Mouse (Mus musculus) MEL (cell line): ENCODE results near the gene Gpr15. TPM values are rescaled to one million over a fixed set of nuclear protein-coding genes. Genes with fewer than 3 reads are reported as not detected.

Experiments
- DNase-seq: peaks from one replicate; pipeline ENCODE4 v3.0.0; 2011; ENCODE audit warnings: low read depth, low spot score
- H3K27ac ChIP-seq: 2 replicates; pipeline ENCODE4 v1.5.1; 2012; ENCODE audit warnings: low read depth, mild to moderate bottlenecking, control low read depth, low read length, moderate library complexity; ENCODE audit not compliant: control insufficient read depth
- H3K27me3 ChIP-seq, 2 experiments: fragments of 150-350 bp in 1 of 2; sonication (generic) in 1 of 2; 2 replicates each; pipeline ENCODE4 v1.6.1; 2012; ENCODE audit warnings: low read length in 2 of 2, mild to moderate bottlenecking in 2 of 2, improper control_type of control experiment in 1 of 2, moderate library complexity in 1 of 2; ENCODE audit not compliant: insufficient read depth in 2 of 2, control insufficient read depth in 1 of 2
- H3K36me3 ChIP-seq, 2 experiments: 2 replicates each; pipeline ENCODE4 v1.6.1; 2012 to 2014; ENCODE audit warnings: low read length in 2 of 2, improper control_type of control experiment in 1 of 2, inconsistent platforms in 1 of 2, mild to moderate bottlenecking in 1 of 2; ENCODE audit not compliant: insufficient read depth in 2 of 2, control insufficient read depth in 1 of 2
- H3K4me1 ChIP-seq, 2 experiments: fragments of 150-350 bp in 1 of 2; sonication (generic) in 1 of 2; 2 replicates each; pipeline ENCODE4 v1.6.1; 2012; ENCODE audit warnings: low read length in 2 of 2, improper control_type of control experiment in 1 of 2, mild to moderate bottlenecking in 1 of 2; ENCODE audit not compliant: insufficient read depth in 2 of 2, control insufficient read depth in 1 of 2
- H3K4me3 ChIP-seq, 2 experiments: fragments of 150-350 bp in 1 of 2; sonication (generic) in 1 of 2; 2 replicates each; pipeline ENCODE4 v1.5.1; 2012; ENCODE audit warnings: low read depth in 2 of 2, low read length in 2 of 2, mild to moderate bottlenecking in 2 of 2, moderate library complexity in 2 of 2, control low read depth in 1 of 2, improper control_type of control experiment in 1 of 2; ENCODE audit not compliant: control insufficient read depth in 1 of 2, insufficient read depth in 1 of 2
- H3K79me2 ChIP-seq: 2 replicates; pipeline ENCODE4 v1.6.1; 2012; ENCODE audit warnings: mild to moderate bottlenecking, low read length, moderate library complexity; ENCODE audit not compliant: control insufficient read depth, poor library complexity, insufficient read depth
- H3K9ac ChIP-seq: 2 replicates; pipeline ENCODE4 v1.6.1; 2012; ENCODE audit warnings: low read depth, mild to moderate bottlenecking, control low read depth, low read length, moderate library complexity; ENCODE audit not compliant: control insufficient read depth, poor library complexity, severe bottlenecking
- H3K9me3 ChIP-seq: fragments of 150-350 bp; sonication (generic); replicated peaks from 2 replicates; pipeline ENCODE4 v1.6.1; 2012; ENCODE audit warnings: mild to moderate bottlenecking, low read length, improper control_type of control experiment, moderate library complexity; ENCODE audit not compliant: insufficient read depth
- BHLHE40 ChIP-seq: IDR thresholded peaks from 2 replicates; pipeline ENCODE4 v1.6.1; 2012; ENCODE audit warnings: low read depth, mild to moderate bottlenecking, inconsistent platforms, low read length, improper control_type of control experiment, borderline replicate concordance
- CTCF ChIP-seq, 3 experiments: IDR thresholded peaks in 2 of 3; conservative IDR thresholded peaks in 1 of 3; 2 replicates each; pipeline ENCODE4 v1.5.1; 2011 to 2012; ENCODE audit warnings: low read length in 3 of 3, low read depth in 2 of 3, mild to moderate bottlenecking in 2 of 3, improper control_type of control experiment in 1 of 3, inconsistent platforms in 1 of 3, mixed read lengths in 1 of 3, moderate library complexity in 1 of 3; ENCODE audit not compliant: control insufficient read depth in 1 of 3, insufficient read depth in 1 of 3, poor library complexity in 1 of 3, severe bottlenecking in 1 of 3
- E2F4 ChIP-seq: IDR thresholded peaks from 2 replicates; pipeline ENCODE4 v1.6.1; 2011; ENCODE audit warnings: low read depth, low read length, improper control_type of control experiment, borderline replicate concordance
- ELF1 ChIP-seq: IDR thresholded peaks from 2 replicates; pipeline ENCODE4 v1.6.1; 2014; ENCODE audit warnings: low read depth, mild to moderate bottlenecking, inconsistent platforms, low read length, improper control_type of control experiment, moderate library complexity
- EP300 ChIP-seq, 2 experiments: IDR thresholded peaks; 2 replicates each; pipeline ENCODE4 v1.6.1; 2011; ENCODE audit warnings: improper control_type of control experiment in 2 of 2, low read length in 2 of 2, low read depth in 1 of 2, mild to moderate bottlenecking in 1 of 2
- ETS1 ChIP-seq: IDR thresholded peaks from 2 replicates; pipeline ENCODE4 v1.6.1; 2012; ENCODE audit warnings: low read depth, mild to moderate bottlenecking, inconsistent platforms, low read length, improper control_type of control experiment, moderate library complexity
- GABPA ChIP-seq: IDR thresholded peaks from 2 replicates; pipeline ENCODE4 v1.6.1; 2012; ENCODE audit warnings: low read depth, mild to moderate bottlenecking, inconsistent platforms, low read length, improper control_type of control experiment, moderate library complexity
- GATA1 ChIP-seq: IDR thresholded peaks from 2 replicates; pipeline ENCODE4 v1.6.1; 2011; ENCODE audit warnings: low read depth, low read length, improper control_type of control experiment
- HCFC1 ChIP-seq: IDR thresholded peaks from 2 replicates; pipeline ENCODE4 v1.6.1; 2012; ENCODE audit warnings: low read depth, mild to moderate bottlenecking, inconsistent platforms, low read length, improper control_type of control experiment, moderate library complexity
- JUND ChIP-seq: IDR thresholded peaks from 2 replicates; pipeline ENCODE4 v1.6.1; 2011; ENCODE audit warnings: low read depth, mild to moderate bottlenecking, improper control_type of control experiment, low read length
- KAT2A ChIP-seq: conservative IDR thresholded peaks from 2 replicates; pipeline ENCODE4 v1.6.1; 2012; ENCODE audit warnings: low read depth, low read length, improper control_type of control experiment, inconsistent platforms
- MAFK ChIP-seq: IDR thresholded peaks from 2 replicates; pipeline ENCODE4 v1.6.1; 2011; ENCODE audit warnings: low read depth, mild to moderate bottlenecking, low read length, improper control_type of control experiment, borderline replicate concordance
- MAZ ChIP-seq: IDR thresholded peaks from 2 replicates; pipeline ENCODE4 v1.6.1; 2012; ENCODE audit warnings: low read depth, mild to moderate bottlenecking, inconsistent platforms, low read length, improper control_type of control experiment
- MYC ChIP-seq: IDR thresholded peaks from 2 replicates; pipeline ENCODE4 v1.6.1; 2011; ENCODE audit warnings: low read depth, mild to moderate bottlenecking, low read length, improper control_type of control experiment, moderate library complexity
- NELFE ChIP-seq: IDR thresholded peaks from 2 replicates; pipeline ENCODE4 v1.6.1; 2011; ENCODE audit warnings: low read depth, low read length, improper control_type of control experiment
- NRF1 ChIP-seq: IDR thresholded peaks from 2 replicates; pipeline ENCODE4 v1.6.1; 2014; ENCODE audit warnings: low read depth, mild to moderate bottlenecking, inconsistent platforms, low read length, improper control_type of control experiment, moderate library complexity; ENCODE audit not compliant: poor library complexity, insufficient read depth, severe bottlenecking
- POLR2A ChIP-seq, 2 experiments: IDR thresholded peaks; 2 replicates each; pipeline ENCODE4 v1.6.1; 2011 to 2012; ENCODE audit warnings: low read length in 2 of 2, mild to moderate bottlenecking in 2 of 2, control low read depth in 1 of 2, improper control_type of control experiment in 1 of 2, low read depth in 1 of 2, moderate library complexity in 1 of 2; ENCODE audit not compliant: control insufficient read depth in 1 of 2, insufficient read depth in 1 of 2, poor library complexity in 1 of 2
- POLR2AphosphoS2 ChIP-seq: IDR thresholded peaks from 2 replicates; pipeline ENCODE4 v1.6.1; 2011; ENCODE audit warnings: low read length, improper control_type of control experiment
- POLR2AphosphoS5 ChIP-seq: IDR thresholded peaks from 2 replicates; pipeline ENCODE4 v1.6.1; 2012; ENCODE audit warnings: low read depth, borderline replicate concordance, mild to moderate bottlenecking, inconsistent platforms, low read length, moderate library complexity, mixed read lengths
- RCOR1 ChIP-seq: IDR thresholded peaks from 2 replicates; pipeline ENCODE4 v1.6.1; 2012; ENCODE audit warnings: low read depth, mild to moderate bottlenecking, inconsistent platforms, low read length, improper control_type of control experiment
- SMC3 ChIP-seq: IDR thresholded peaks from 2 replicates; pipeline ENCODE4 v1.6.1; 2011; ENCODE audit warnings: low read depth, low read length, improper control_type of control experiment
- TBP ChIP-seq: IDR thresholded peaks from 2 replicates; pipeline ENCODE4 v1.8.0; 2011; ENCODE audit warnings: low read depth, low read length, improper control_type of control experiment
- UBTF ChIP-seq: IDR thresholded peaks from 2 replicates; pipeline ENCODE4 v1.6.1; 2012; ENCODE audit warnings: low read depth, mild to moderate bottlenecking, inconsistent platforms, low read length, improper control_type of control experiment, moderate library complexity, borderline replicate concordance; ENCODE audit not compliant: insufficient read depth
- USF1 ChIP-seq: IDR thresholded peaks from 2 replicates; pipeline ENCODE4 v1.6.1; 2014; ENCODE audit warnings: low read depth, mild to moderate bottlenecking, inconsistent platforms, low read length, improper control_type of control experiment, moderate library complexity
- USF2 ChIP-seq, 2 experiments: IDR thresholded peaks; 2 replicates each; pipeline ENCODE4 v1.6.1; 2011 to 2012; ENCODE audit warnings: improper control_type of control experiment in 2 of 2, low read length in 2 of 2, borderline replicate concordance in 1 of 2, inconsistent platforms in 1 of 2, low read depth in 1 of 2, mild to moderate bottlenecking in 1 of 2; ENCODE audit not compliant: insufficient read depth in 1 of 2
- ZC3H11A ChIP-seq: IDR thresholded peaks from 2 replicates; pipeline ENCODE4 v1.6.1; 2012; ENCODE audit warnings: low read depth, mild to moderate bottlenecking, inconsistent platforms, low read length, improper control_type of control experiment
- ZNF384 ChIP-seq: IDR thresholded peaks from 2 replicates; pipeline ENCODE4 v1.6.1; 2012; ENCODE audit warnings: low read depth, mild to moderate bottlenecking, inconsistent platforms, low read length, improper control_type of control experiment
- polyA plus RNA-seq, 2 experiments: library from polyadenylated mRNA; stranded (reverse) in 1 of 2; unstranded in 1 of 2; fragments of >175 nt in 1 of 2; fragments of >200 nt in 1 of 2; gene quantifications; 2 replicates each; pipeline versions ENCODE4 v1.2.1 to v1.2.4; 2012; ENCODE audit warnings: low replicate concordance in 2 of 2, low read depth in 1 of 2; ENCODE audit not compliant: insufficient read length in 2 of 2, insufficient read depth in 1 of 2, missing spikeins in 1 of 2
- total RNA-seq: library from RNA; depleted of rRNA; stranded (reverse); fragments of 300-350 nt; gene quantifications from 2 replicates; pipeline ENCODE4 v1.2.3, GENCODE M21; 2012

The Gpr15 gene
- total and polyA plus RNA-seq, 3 experiments = not detected

DNA sequence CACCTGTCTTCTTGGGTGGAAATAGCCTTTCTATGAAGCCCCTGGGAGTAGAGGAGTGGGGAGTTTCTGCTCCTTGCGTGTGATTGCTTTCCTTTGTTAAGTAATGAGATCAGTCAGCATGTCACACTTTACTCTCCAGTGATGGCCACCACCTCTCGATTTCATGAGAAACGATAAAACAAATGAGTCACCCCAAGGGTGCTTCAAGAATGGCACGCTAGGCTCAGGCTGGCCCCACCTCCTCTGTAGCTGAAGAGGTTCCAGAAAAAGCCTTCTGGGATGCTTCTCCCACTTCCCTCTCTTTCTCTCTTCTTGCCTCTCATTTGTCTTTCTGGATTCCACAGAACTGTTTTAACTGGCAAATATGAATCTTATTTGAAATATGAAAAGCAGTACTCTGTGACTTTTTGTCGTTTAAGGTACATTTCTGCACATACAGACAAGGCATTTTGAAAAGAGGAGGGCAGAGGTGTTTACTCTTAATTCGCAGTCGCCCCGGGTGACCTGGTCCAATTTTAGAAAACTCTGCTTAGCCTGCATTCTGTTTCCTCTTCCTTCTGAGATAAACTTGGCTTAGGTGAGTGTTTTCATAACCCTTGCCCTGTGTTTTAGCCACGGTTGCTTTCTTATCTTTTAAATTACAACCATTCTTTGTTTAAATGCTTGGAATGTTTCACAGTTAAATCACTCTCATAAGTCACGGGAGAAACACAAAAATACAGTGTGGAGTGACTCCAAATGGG lies 15.3 kb downstream of the Gpr15 start:
- H3K27me3 ChIP-seq = no peaks in the 10 kb centered on the region
- H3K27ac ChIP-seq = no peak overlapping the region
- peaks cover 0 to 5% of the 10 kb centered on the region in 2 experiments; a peak in 1 of 4 replicates for H3K4me1 ChIP-seq
- no peak overlapping the region for H3K9ac ChIP-seq
- DNase-seq = peak; percentile 44
- no peaks in the 10 kb centered on the region for H3K9me3 ChIP-seq
- TF ChIP-seq UBTF = no peak
- TF ChIP-seq ZC3H11A = no peak
- TF ChIP-seq BHLHE40 = no peak
- no peak for TF ChIP-seq HCFC1
- TF ChIP-seq RCOR1 = no peak
- no peak for TF ChIP-seq MAZ
- no peak for TF ChIP-seq E2F4
- TF ChIP-seq KAT2A = no peak
- no peak for TF ChIP-seq JUND
- TF ChIP-seq NRF1 = no peak
- H3K79me2 ChIP-seq = no peaks in the 10 kb centered on the region
- peaks cover 0 to 5% of the 10 kb centered on the region in 2 experiments; a peak in 1 of 4 replicates for H3K36me3 ChIP-seq
- H3K4me3 ChIP-seq = no peak overlapping the region

DNA sequence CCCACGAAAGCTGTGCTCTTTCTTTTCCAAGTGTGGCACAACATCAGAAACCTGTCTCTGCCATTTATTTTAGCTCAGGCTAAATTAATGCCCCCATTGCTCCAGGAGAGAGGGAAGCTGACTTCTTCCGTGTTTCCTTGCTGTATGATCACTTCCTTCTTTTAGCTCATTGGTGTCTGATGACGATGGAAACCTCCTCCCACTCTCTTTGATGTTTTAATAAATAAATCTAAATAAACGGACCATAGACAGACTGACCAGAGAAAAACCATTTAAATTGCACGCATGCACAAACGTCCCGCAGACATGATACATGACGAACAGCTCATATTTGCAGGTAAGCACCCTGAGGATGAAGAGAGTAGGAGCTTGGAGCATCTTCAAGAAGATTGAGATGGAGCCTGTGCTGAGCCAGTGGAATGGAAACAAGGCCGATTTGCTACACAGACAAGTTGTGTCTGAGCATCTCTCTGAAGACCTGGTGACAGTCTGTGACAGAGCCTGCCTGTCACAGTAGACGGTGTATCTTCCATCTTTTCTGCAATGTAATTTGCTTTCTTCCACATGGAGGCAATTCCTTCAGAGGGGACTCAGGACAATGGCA lies 16.4 kb downstream of the Gpr15 start:
- Histone ChIP-seq H3K27me3 (no peaks in the 10 kb centered on the region), H3K4me1 (peaks cover 0 to 5% of the 10 kb centered on the region in 2 experiments; a peak in 1 of 4 replicates), H3K4me3 (no peak overlapping the region), H3K9me3 (no peaks in the 10 kb centered on the region), H3K36me3 (peaks cover 0 to 4% of the 10 kb centered on the region in 2 experiments; a peak in 1 of 4 replicates), H3K27ac (no peak overlapping the region), H3K9ac (no peak overlapping the region), H3K79me2 (no peaks in the 10 kb centered on the region)
- DNase-seq = no peak
- TF ChIP-seq GABPA = no peak
- no peak for TF ChIP-seq NELFE
- TF ChIP-seq POLR2A (IDR thresholded peaks at IDR 0.05; ENCODE audit: control insufficient read depth in 1 of 2, insufficient read depth in 1 of 2, low read depth in 1 of 2, low read length in 2 of 2, poor library complexity in 1 of 2) = no peak
- TF ChIP-seq KAT2A = no peak
- no peak for TF ChIP-seq USF2 (IDR thresholded peaks at IDR 0.05; ENCODE audit: borderline replicate concordance in 1 of 2, insufficient read depth in 1 of 2, low read depth in 1 of 2, low read length in 2 of 2)
- no peak for TF ChIP-seq CTCF (IDR thresholded peaks at IDR 0.05 in 2 of 3, conservative IDR thresholded peaks at IDR 0.05 in 1 of 3; ENCODE audit: control insufficient read depth in 1 of 3, insufficient read depth in 1 of 3, low read depth in 2 of 3, low read length in 3 of 3, poor library complexity in 1 of 3, severe bottlenecking in 1 of 3)
- TF ChIP-seq ZNF384 = no peak
- TF ChIP-seq ETS1 = no peak
- TF ChIP-seq MAZ = no peak
- no peak for TF ChIP-seq POLR2AphosphoS5
- TF ChIP-seq TBP = no peak
- no peak for TF ChIP-seq MYC
- TF ChIP-seq USF1 = no peak
- TF ChIP-seq HCFC1 = no peak
- TF ChIP-seq GATA1 = no peak
- TF ChIP-seq ELF1 = no peak
- TF ChIP-seq SMC3 = no peak
- no peak for TF ChIP-seq EP300 (IDR thresholded peaks at IDR 0.05; ENCODE audit: low read depth in 1 of 2, low read length in 2 of 2)
- no peak for TF ChIP-seq MAFK
- no peak for TF ChIP-seq POLR2AphosphoS2
